ENCODE assay signal across 29 mouse cellular contexts in the genomic region with DNA sequence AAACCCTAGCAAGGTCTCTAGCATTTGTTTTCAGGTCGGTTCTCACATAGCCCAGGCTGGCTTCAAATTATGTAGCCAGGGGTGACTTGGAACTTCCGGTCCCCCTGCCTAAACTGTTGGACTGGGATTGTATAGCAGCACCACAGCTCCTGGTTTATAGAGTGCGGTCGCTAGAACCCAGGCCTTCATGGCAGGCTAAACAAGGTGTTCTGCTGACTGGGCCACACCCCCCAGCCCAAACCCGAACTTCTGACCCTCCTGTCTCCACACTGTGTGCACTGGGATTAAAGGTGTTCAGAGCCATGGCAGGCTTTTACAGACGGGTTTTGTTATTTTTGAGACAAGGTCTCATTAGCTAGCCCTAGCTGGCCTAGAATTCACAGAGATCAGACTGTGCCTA. TPM values are rescaled to one million over a fixed set of nuclear protein-coding genes. Genes with fewer than 3 reads are reported as not detected.
DNase-seq lines count a peak whose midpoint lies in the region; ATAC-seq and TF ChIP-seq lines count a peak whose summit lies in the region.
"Had no signal": no experiment of that assay in that cellular context is flagged by ENCODE, and none has a peak within 500 bp of the region (broad histone marks: within the 10 kb centered on the region; RNA-seq: fewer than 3 reads in every experiment).

No protein-coding gene starts in this region.

- no peaks in the 10 kb centered on the region for H3K27me3 ChIP-seq in heart, embryonic 13.5 days (replicated peaks)
- no peaks in the 10 kb centered on the region for H3K27me3 ChIP-seq in lung, embryonic 14.5 days (ENCODE audit: insufficient read depth, low read length)
- H3K27me3 ChIP-seq in intestine, embryonic 15.5 days (replicated peaks): no peaks in the 10 kb centered on the region
- no peaks in the 10 kb centered on the region for H3K27me3 ChIP-seq in stomach, embryonic 14.5 days (ENCODE audit: control insufficient read depth, insufficient read depth, low read length)
- H3K27me3 ChIP-seq: forebrain, embryonic 15.5 days; hindbrain, embryonic 15.5 days; liver, embryonic 15.5 days had no signal

- no peak overlapping the region for H3K9ac ChIP-seq in heart, embryonic 13.5 days
- no peak overlapping the region for H3K9ac ChIP-seq in lung, embryonic 14.5 days
- H3K9ac ChIP-seq in intestine, embryonic 15.5 days: no peak overlapping the region
- no peak overlapping the region for H3K9ac ChIP-seq in stomach, embryonic 14.5 days (replicated peaks; ENCODE audit: low read depth, low read length)
- H3K9ac ChIP-seq: forebrain, embryonic 15.5 days; hindbrain, embryonic 15.5 days; liver, embryonic 15.5 days had no signal

- WGBS in heart, embryonic 13.5 days: 76% methylated on average over 6 of the region's 6 CpGs
- 57% methylated on average over 6 of the region's 6 CpGs for WGBS in lung, embryonic 14.5 days
- 67% methylated on average over 6 of the region's 6 CpGs for WGBS in intestine, embryonic 15.5 days
- 74% methylated on average over 6 of the region's 6 CpGs for WGBS in stomach, embryonic 14.5 days

- H3K4me1 ChIP-seq in heart, embryonic 13.5 days: peaks cover 9% of the 10 kb centered on the region
- H3K4me1 ChIP-seq in lung, embryonic 14.5 days (ENCODE audit: insufficient read depth): no peaks in the 10 kb centered on the region
- no peaks in the 10 kb centered on the region for H3K4me1 ChIP-seq in intestine, embryonic 15.5 days (replicated peaks)
- H3K4me1 ChIP-seq in stomach, embryonic 14.5 days (ENCODE audit: control insufficient read depth, insufficient read depth, low read length): no peaks in the 10 kb centered on the region
- H3K4me1 ChIP-seq: forebrain, embryonic 15.5 days; hindbrain, embryonic 15.5 days; limb, embryonic 10.5 days; liver, embryonic 15.5 days had no signal

- H3K27ac ChIP-seq in heart, embryonic 13.5 days (replicated peaks): peak overlapping the region; percentile 66
- H3K27ac ChIP-seq in lung, embryonic 14.5 days (ENCODE audit: low read depth): peak overlapping the region; percentile 76
- H3K27ac ChIP-seq in intestine, embryonic 15.5 days: no peak overlapping the region
- peak overlapping the region; percentile 49; the same call in 1 of the 2 replicates for H3K27ac ChIP-seq in stomach, embryonic 14.5 days (ENCODE audit: low read length)
- H3K27ac ChIP-seq in gastrocnemius, adult 2 months: no peak overlapping the region
- H3K27ac ChIP-seq: forebrain, embryonic 15.5 days; hindbrain, embryonic 15.5 days; limb, embryonic 10.5 days; liver, embryonic 15.5 days; macrophage had no signal

- H3K4me2 ChIP-seq in heart, embryonic 13.5 days: no peak overlapping the region
- no peak overlapping the region for H3K4me2 ChIP-seq in lung, embryonic 14.5 days
- no peak overlapping the region for H3K4me2 ChIP-seq in intestine, embryonic 15.5 days (replicated peaks)
- no peak overlapping the region for H3K4me2 ChIP-seq in stomach, embryonic 14.5 days (replicated peaks; ENCODE audit: low read depth, low read length)
- H3K4me2 ChIP-seq: forebrain, embryonic 15.5 days; hindbrain, embryonic 15.5 days; liver, embryonic 15.5 days had no signal

- peaks cover 4% of the 10 kb centered on the region; the same call in 1 of the 2 replicates for H3K9me3 ChIP-seq in heart, embryonic 13.5 days
- H3K9me3 ChIP-seq in lung, embryonic 14.5 days (ENCODE audit: low read depth, low read length): no peaks in the 10 kb centered on the region
- no peaks in the 10 kb centered on the region for H3K9me3 ChIP-seq in intestine, embryonic 15.5 days
- no peaks in the 10 kb centered on the region for H3K9me3 ChIP-seq in stomach, embryonic 14.5 days (ENCODE audit: control insufficient read depth, low read depth, low read length)
- H3K9me3 ChIP-seq: forebrain, embryonic 15.5 days; hindbrain, embryonic 15.5 days; liver, embryonic 15.5 days had no signal

- no peaks in the 10 kb centered on the region for H3K36me3 ChIP-seq in heart, embryonic 13.5 days
- no peaks in the 10 kb centered on the region for H3K36me3 ChIP-seq in lung, embryonic 14.5 days (ENCODE audit: insufficient read depth)
- H3K36me3 ChIP-seq in intestine, embryonic 15.5 days: no peaks in the 10 kb centered on the region
- no peaks in the 10 kb centered on the region for H3K36me3 ChIP-seq in stomach, embryonic 14.5 days (ENCODE audit: control insufficient read depth, insufficient read depth, low read length)
- H3K36me3 ChIP-seq: forebrain, embryonic 15.5 days; hindbrain, embryonic 15.5 days; limb, embryonic 10.5 days; liver, embryonic 15.5 days had no signal

- intact Hi-C loops in gastrocnemius, adult 2 months (cut with DNase I): no loop called here

- H3K4me3 ChIP-seq in heart, embryonic 13.5 days: no peak overlapping the region
- H3K4me3 ChIP-seq in lung, embryonic 14.5 days (ENCODE audit: low read depth, low read length): no peak overlapping the region
- no peak overlapping the region for H3K4me3 ChIP-seq in intestine, embryonic 15.5 days (replicated peaks)
- no peak overlapping the region for H3K4me3 ChIP-seq in stomach, embryonic 14.5 days (ENCODE audit: low read depth, low read length)
- no peak overlapping the region for H3K4me3 ChIP-seq in gastrocnemius, adult 2 months
- H3K4me3 ChIP-seq: forebrain, embryonic 15.5 days; hindbrain, embryonic 15.5 days; limb, embryonic 10.5 days; liver, embryonic 15.5 days had no signal

- TF ChIP-seq CTCF in lung, embryonic 14.5 days (IDR thresholded peaks at IDR 0.05; ENCODE audit: low read depth): no peak
- no peak for TF ChIP-seq CTCF in gastrocnemius, adult 2 months (IDR thresholded peaks at IDR 0.05)

- DNase-seq in heart, adult 9 months (ENCODE audit: low spot score in 2 of 2): no peak
- DNase-seq in lung, embryonic 14.5 days: no peak
- no peak for DNase-seq in lung, postnatal 10 days
- DNase-seq in gastrocnemius, adult 2 months: no peak
- no peak for DNase-seq in right cerebral cortex, postnatal 25 days
- DNase-seq: cerebellum, adult 8-10 months; cerebellum, postnatal 36 days; embryo, embryonic 11 days; gastrocnemius, postnatal 14 days; liver; thymus, postnatal 4 days had no signal

- ATAC-seq in heart, embryonic 13.5 days (ENCODE audit: extremely low read depth, insufficient number of reproducible peaks, low FRiP score, low TSS enrichment): no peak
- ATAC-seq in lung, embryonic 14.5 days (ENCODE audit: insufficient read depth): peak; percentile 25; the same call in 1 of the 2 replicates
- peak; percentile 69 for ATAC-seq in intestine, embryonic 15.5 days
- ATAC-seq in stomach, embryonic 14.5 days (ENCODE audit: insufficient number of reproducible peaks, insufficient read depth, low FRiP score, low read depth): no peak
- ATAC-seq: forebrain, embryonic 15.5 days had no signal

RNA-seq across cellular contexts. Expression of a gene that starts 13.5 kb away (rescaled TPM):
- polyA plus RNA-seq in heart, embryonic 13.5 days (2015; fragmentation: Nextera tagmentation; extraction: Ambion mirVana): 12.1 and 12.4 TPM in 2 replicates
- 27.0 and 28.3 TPM in 2 replicates for polyA plus RNA-seq in lung, embryonic 14.5 days (2014; fragmentation: Nextera tagmentation; extraction: Ambion mirVana)
- polyA plus RNA-seq in intestine, embryonic 15.5 days (2015; fragmentation: Nextera tagmentation; extraction: Ambion mirVana): 10.7 and 11.5 TPM in 2 replicates
- polyA plus RNA-seq in stomach, embryonic 14.5 days (2014; fragmentation: Nextera tagmentation; extraction: Ambion mirVana): 15.6 and 21.7 TPM in 2 replicates
- total RNA-seq in gastrocnemius, adult 2 months (2021): 10 to 100 TPM in 1 of 2 experiments, 1 to 10 TPM in 1; 9.3 to 16.8 TPM

RNA-seq across cellular contexts. Expression of a gene that starts 53.4 kb away (rescaled TPM):
- not detected in 2 replicates for polyA plus RNA-seq in heart, embryonic 13.5 days (2015; fragmentation: Nextera tagmentation; extraction: Ambion mirVana)
- not detected in 2 replicates for polyA plus RNA-seq in lung, embryonic 14.5 days (2014; fragmentation: Nextera tagmentation; extraction: Ambion mirVana)
- polyA plus RNA-seq in intestine, embryonic 15.5 days (2015; fragmentation: Nextera tagmentation; extraction: Ambion mirVana): not detected in 2 replicates
- not detected in 2 replicates for polyA plus RNA-seq in stomach, embryonic 14.5 days (2014; fragmentation: Nextera tagmentation; extraction: Ambion mirVana)
- not detected for total RNA-seq in gastrocnemius, adult 2 months (2021)
- total RNA-seq: adrenal gland, postnatal 25 days; ES-E14; gastrocnemius, postnatal 14 days; hematopoietic stem cell, adult 5-6 weeks; layer of hippocampus, adult 18-20 months; layer of hippocampus, postnatal 14 days; left cerebral cortex, adult 8-10 months; midbrain, postnatal 0 days had no signal
- polyA plus RNA-seq: brain, embryonic 14.5 days; embryonic facial prominence, embryonic 14.5 days; forebrain, embryonic 15.5 days; hindbrain, embryonic 15.5 days; limb, embryonic 10.5 days; liver, embryonic 15.5 days; macrophage; midbrain, postnatal 0 days; neural tube, embryonic 14.5 days had no signal

Comparison
In these comparisons a context has a peak if more than half of its experiments do, and no peak if none do; other contexts are left out.
1. ATAC-seq: peak in lung, embryonic 14.5 days (single experiment) and intestine, embryonic 15.5 days (single experiment); none in heart, embryonic 13.5 days (single experiment) and stomach, embryonic 14.5 days (single experiment).
2. H3K27ac ChIP-seq: peak in heart, embryonic 13.5 days (single experiment), lung, embryonic 14.5 days (single experiment) and stomach, embryonic 14.5 days (single experiment); none in intestine, embryonic 15.5 days (single experiment) and gastrocnemius, adult 2 months (single experiment).